Mouse (Mus musculus): ENCODE results near the gene Gm20792.
"Not testable (repeated sequence)": the region's sequence is repeated elsewhere in the genome, so short reads cannot be mapped to it uniquely, and the experiment has no call there.

The Gm20792 gene

GRCm38 (mm10) chrY:48311555-48311954, at the start of gene Gm20792:
TSS of gene Gm20792 (plus strand) at chrY:48311855.
- DNase-seq (ENCODE audit: low spot score in 2 of 2) = not testable (repeated sequence)
